Mouse (Mus musculus): ENCODE data around the gene Hid1. TPM values are rescaled to one million over a fixed set of nuclear protein-coding genes. Genes with fewer than 3 reads are reported as not detected.

Hid1 gene
- polyA plus RNA-seq, 1 experiment = 105 TPM

GRCm38 (mm10) chr11:115341866-115342265, 25.7 kb downstream of the Hid1 start:
- no peak overlapping the region for H3K4me3 ChIP-seq (replicated peaks; ENCODE audit: insufficient read depth, low read depth, low read length)
- H3K4me1 ChIP-seq (ENCODE audit: control insufficient read depth, insufficient read depth, low read length) = peaks cover 2% of the 10 kb centered on the region; the same call in 1 of the 2 replicates
- TF ChIP-seq POLR2A (IDR thresholded peaks at IDR 0.05; ENCODE audit: borderline replicate concordance, insufficient read depth, low read length) = no peak
- no peak for TF ChIP-seq CTCF (IDR thresholded peaks at IDR 0.05; ENCODE audit: borderline replicate concordance, insufficient read depth, low read depth, low read length)
- no peaks in the 10 kb centered on the region for H3K27me3 ChIP-seq (ENCODE audit: control insufficient read depth, insufficient read depth, low read length)
- H3K27ac ChIP-seq (ENCODE audit: insufficient read depth, low read length) = no peak overlapping the region
- 70% methylated on average over 6 of the region's 6 CpGs for WGBS
- no peak for DNase-seq

GRCm38 (mm10) chr11:115341246-115341645, 26.3 kb downstream of the Hid1 start:
- Histone ChIP-seq H3K4me1 (ENCODE audit: control insufficient read depth, insufficient read depth, low read length) (peaks cover 2% of the 10 kb centered on the region; the same call in 1 of the 2 replicates), H3K27me3 (ENCODE audit: control insufficient read depth, insufficient read depth, low read length) (no peaks in the 10 kb centered on the region), H3K27ac (ENCODE audit: insufficient read depth, low read length) (no peak overlapping the region), H3K4me3 (replicated peaks; ENCODE audit: insufficient read depth, low read depth, low read length) (no peak overlapping the region)
- 37% methylated on average over 2 of the region's 2 CpGs for WGBS
- DNase-seq = no peak
- no peak for TF ChIP-seq POLR2A (IDR thresholded peaks at IDR 0.05; ENCODE audit: borderline replicate concordance, insufficient read depth, low read length)
- no peak for TF ChIP-seq CTCF (IDR thresholded peaks at IDR 0.05; ENCODE audit: borderline replicate concordance, insufficient read depth, low read depth, low read length)

DNA sequence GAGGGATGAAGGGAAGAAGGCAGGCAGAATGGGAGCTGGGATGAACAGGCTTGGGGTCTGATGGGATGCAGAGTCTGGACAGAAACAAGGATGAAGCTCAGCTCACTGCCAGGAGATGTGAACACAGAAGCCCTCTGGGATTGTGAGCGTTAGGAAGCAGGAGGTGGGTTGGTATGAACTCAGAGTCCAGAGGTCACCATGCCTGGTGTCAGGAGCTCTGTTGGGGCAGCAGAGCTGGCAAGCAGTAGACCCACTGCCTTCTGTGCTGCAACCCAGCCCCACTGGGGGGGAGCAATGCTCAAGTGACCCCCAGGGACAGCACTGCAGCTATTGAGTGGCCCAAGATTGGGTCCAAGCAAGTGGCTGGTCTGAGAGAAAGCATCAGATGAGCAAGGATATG, 29.7 kb downstream of the Hid1 start:
- DNase-seq = no peak
- H3K27me3 ChIP-seq (ENCODE audit: control insufficient read depth, insufficient read depth, low read length) = no peaks in the 10 kb centered on the region
- H3K4me3 ChIP-seq (replicated peaks; ENCODE audit: insufficient read depth, low read depth, low read length) = no peak overlapping the region
- no peak overlapping the region for H3K27ac ChIP-seq (ENCODE audit: insufficient read depth, low read length)
- peaks cover 9% of the 10 kb centered on the region for H3K4me1 ChIP-seq (ENCODE audit: control insufficient read depth, insufficient read depth, low read length)
- 67% methylated on average over 1 of the region's 1 CpGs for WGBS
- TF ChIP-seq POLR2A (IDR thresholded peaks at IDR 0.05; ENCODE audit: borderline replicate concordance, insufficient read depth, low read length) = no peak
- TF ChIP-seq CTCF (IDR thresholded peaks at IDR 0.05; ENCODE audit: borderline replicate concordance, insufficient read depth, low read depth, low read length) = no peak

DNA sequence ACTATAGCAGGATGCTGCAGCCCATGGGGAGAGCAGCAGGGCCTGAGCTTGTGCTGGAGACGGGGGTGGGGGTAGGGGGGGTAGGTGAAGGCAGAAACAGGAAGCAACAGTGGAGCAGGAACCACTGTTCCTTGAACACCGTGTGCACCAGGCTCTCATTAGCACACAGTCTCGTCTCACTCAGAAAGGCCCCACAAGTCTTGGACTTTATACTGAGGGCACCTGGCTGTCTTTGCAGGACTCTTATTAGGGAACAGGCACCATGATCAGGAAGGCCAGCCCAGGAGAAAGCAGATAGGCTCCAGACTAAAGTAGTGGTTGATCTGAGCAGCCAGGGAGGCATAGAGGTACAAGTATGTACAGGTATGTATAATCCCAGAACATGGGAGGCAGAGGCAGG, 30.2 kb downstream of the Hid1 start:
- no peak for TF ChIP-seq POLR2A (IDR thresholded peaks at IDR 0.05; ENCODE audit: borderline replicate concordance, insufficient read depth, low read length)
- no peak for TF ChIP-seq CTCF (IDR thresholded peaks at IDR 0.05; ENCODE audit: borderline replicate concordance, insufficient read depth, low read depth, low read length)
- 76% methylated on average over 3 of the region's 3 CpGs for WGBS
- peaks cover 9% of the 10 kb centered on the region for H3K4me1 ChIP-seq (ENCODE audit: control insufficient read depth, insufficient read depth, low read length)
- H3K4me3 ChIP-seq (replicated peaks; ENCODE audit: insufficient read depth, low read depth, low read length) = no peak overlapping the region
- no peaks in the 10 kb centered on the region for H3K27me3 ChIP-seq (ENCODE audit: control insufficient read depth, insufficient read depth, low read length)
- no peak for DNase-seq
- no peak overlapping the region for H3K27ac ChIP-seq (ENCODE audit: insufficient read depth, low read length)

DNA sequence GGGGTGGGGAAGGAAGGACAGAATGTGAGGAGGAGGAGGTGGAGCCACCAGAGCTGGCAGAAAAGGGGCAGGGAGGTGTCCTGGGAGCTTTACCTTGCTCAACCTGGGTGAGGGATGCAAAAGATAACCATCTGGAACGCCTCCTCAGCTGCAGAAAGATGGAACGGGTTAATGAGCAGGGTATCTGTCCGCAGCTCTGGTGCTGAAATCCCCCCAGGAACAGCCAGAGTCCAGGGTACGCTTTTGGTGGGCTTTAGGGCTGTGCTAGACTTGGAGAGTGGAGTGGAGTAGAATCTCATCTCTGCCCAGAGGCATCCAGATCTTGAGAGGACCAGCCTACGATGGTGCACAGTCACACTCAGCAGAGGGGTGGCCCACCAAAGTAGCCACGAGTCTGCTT, 31.4 kb downstream of the Hid1 start:
- WGBS = 34% methylated on average over 6 of the region's 6 CpGs
- TF ChIP-seq CTCF (IDR thresholded peaks at IDR 0.05; ENCODE audit: borderline replicate concordance, insufficient read depth, low read depth, low read length) (no peak), POLR2A (IDR thresholded peaks at IDR 0.05; ENCODE audit: borderline replicate concordance, insufficient read depth, low read length) (no peak)
- H3K4me3 ChIP-seq (replicated peaks; ENCODE audit: insufficient read depth, low read depth, low read length) = no peak overlapping the region

DNA sequence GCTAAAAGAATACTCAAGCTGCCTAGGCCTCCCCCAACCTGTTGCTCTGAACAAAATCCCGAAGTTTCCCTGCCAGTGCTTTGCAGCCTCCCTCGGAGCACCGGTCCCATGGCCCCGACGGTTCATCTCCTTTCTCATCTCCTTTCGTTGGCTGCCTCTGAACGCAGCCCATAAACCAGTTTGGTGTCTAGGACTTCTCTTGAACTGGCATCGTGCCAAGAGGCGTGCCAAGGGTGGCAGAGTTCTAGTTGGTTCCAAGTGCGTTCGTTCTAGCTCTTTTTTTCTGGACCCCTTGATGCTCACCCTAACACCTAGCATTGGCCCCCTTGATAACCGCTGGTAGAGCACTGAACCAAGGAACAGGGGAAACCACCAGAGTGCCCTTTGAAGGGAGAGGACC, 32.3 kb downstream of the Hid1 start:
- 18% methylated on average over 12 of the region's 12 CpGs for WGBS
- peaks cover 7% of the 10 kb centered on the region; the same call in 1 of the 2 replicates for H3K4me1 ChIP-seq (ENCODE audit: control insufficient read depth, insufficient read depth, low read length)

More for the DNA sequence above, 31.4 kb downstream of the Hid1 start:
- no peaks in the 10 kb centered on the region for H3K27me3 ChIP-seq (ENCODE audit: control insufficient read depth, insufficient read depth, low read length)
- H3K4me1 ChIP-seq (ENCODE audit: control insufficient read depth, insufficient read depth, low read length) = peaks cover 7% of the 10 kb centered on the region; the same call in 1 of the 2 replicates
- no peak for DNase-seq
- H3K27ac ChIP-seq (ENCODE audit: insufficient read depth, low read length) = no peak overlapping the region

DNA sequence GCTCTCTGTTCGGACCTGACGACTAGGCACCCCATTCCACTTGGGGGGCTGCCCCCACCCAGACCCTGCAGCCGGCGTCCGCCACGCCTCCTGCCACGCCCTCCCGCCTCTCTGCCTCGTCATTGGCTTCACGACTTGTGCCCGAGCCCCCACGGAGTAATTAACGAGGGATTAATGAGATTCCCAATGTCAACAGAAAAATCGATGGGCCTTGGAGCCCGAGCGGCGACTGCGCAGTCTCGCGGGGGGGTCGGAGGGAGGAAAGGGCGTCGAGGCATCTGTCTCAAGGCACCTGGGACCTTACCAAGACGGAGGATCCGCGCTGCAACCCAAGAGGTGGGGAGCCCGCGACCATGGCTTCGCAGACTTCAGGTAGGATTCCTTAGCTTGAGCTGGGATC, 33.0 kb downstream of the Hid1 start, which contains the start of gene Otop3:
Gene Otop3 (plus strand): TSS at position 201 of the 400 bp plus-strand sequence.
- H3K27me3 ChIP-seq (ENCODE audit: control insufficient read depth, insufficient read depth, low read length) = no peaks in the 10 kb centered on the region
- DNase-seq = no peak
- H3K4me3 ChIP-seq (replicated peaks; ENCODE audit: insufficient read depth, low read depth, low read length) = no peak within 1 kb of the TSS
- no peak for TF ChIP-seq POLR2A (IDR thresholded peaks at IDR 0.05; ENCODE audit: borderline replicate concordance, insufficient read depth, low read length)
- no peak for TF ChIP-seq CTCF (IDR thresholded peaks at IDR 0.05; ENCODE audit: borderline replicate concordance, insufficient read depth, low read depth, low read length)
- WGBS = 5% methylated on average over 29 of the region's 29 CpGs
- peaks cover 7% of the 10 kb centered on the region; the same call in 1 of the 2 replicates for H3K4me1 ChIP-seq (ENCODE audit: control insufficient read depth, insufficient read depth, low read length)
- no peak within 1 kb of the TSS for H3K27ac ChIP-seq (ENCODE audit: insufficient read depth, low read length)

More for the DNA sequence above, 32.3 kb downstream of the Hid1 start:
- DNase-seq = no peak
- Histone ChIP-seq H3K4me3 (replicated peaks; ENCODE audit: insufficient read depth, low read depth, low read length) (no peak overlapping the region), H3K27ac (ENCODE audit: insufficient read depth, low read length) (no peak overlapping the region), H3K27me3 (ENCODE audit: control insufficient read depth, insufficient read depth, low read length) (no peaks in the 10 kb centered on the region)
- no peak for TF ChIP-seq CTCF (IDR thresholded peaks at IDR 0.05; ENCODE audit: borderline replicate concordance, insufficient read depth, low read depth, low read length)
- TF ChIP-seq POLR2A (IDR thresholded peaks at IDR 0.05; ENCODE audit: borderline replicate concordance, insufficient read depth, low read length) = no peak

- no peak for TF ChIP-seq CTCF (IDR thresholded peaks at IDR 0.05; ENCODE audit: borderline replicate concordance, insufficient read depth, low read depth, low read length)
- TF ChIP-seq POLR2A (IDR thresholded peaks at IDR 0.05; ENCODE audit: borderline replicate concordance, insufficient read depth, low read length) = no peak
- DNase-seq = no peak
- no peak overlapping the region for H3K4me3 ChIP-seq (replicated peaks; ENCODE audit: insufficient read depth, low read depth, low read length)
- 71% methylated on average over 15 of the region's 15 CpGs for WGBS
- H3K4me1 ChIP-seq (ENCODE audit: control insufficient read depth, insufficient read depth, low read length) = no peaks in the 10 kb centered on the region
- no peak overlapping the region for H3K27ac ChIP-seq (ENCODE audit: insufficient read depth, low read length)
- H3K27me3 ChIP-seq (ENCODE audit: control insufficient read depth, insufficient read depth, low read length) = no peaks in the 10 kb centered on the region
These were observed 38.2 kb downstream of the Hid1 start for GRCm38 (mm10) chr11:115329339-115329738.
